Mouse (Mus musculus): ENCODE data around the gene Tarbp1. TPM values are rescaled to one million over a fixed set of nuclear protein-coding genes. Genes with fewer than 3 reads are reported as not detected.
A peak's percentile ranks its signal among the peaks of the same experiment; 100 is the strongest.

Gene Tarbp1
- polyA plus RNA-seq, 1 experiment, result 3.9 TPM

- no peak overlapping the region for H3K4me3 ChIP-seq (ENCODE audit: extremely low read depth, insufficient read depth, insufficient read length)
- H3K27ac ChIP-seq (ENCODE audit: insufficient read depth, low read length), result no peak overlapping the region
- no peaks in the 10 kb centered on the region for H3K4me1 ChIP-seq (ENCODE audit: control insufficient read depth, insufficient read depth, insufficient read length)
- no peak for DNase-seq (ENCODE audit: low read depth in 1 of 2, low spot score in 2 of 2)
- TF ChIP-seq CTCF (IDR thresholded peaks at IDR 0.05; ENCODE audit: extremely low read depth, insufficient read depth, insufficient read length, insufficient replicate concordance) (no peak), POLR2A (IDR thresholded peaks at IDR 0.05; ENCODE audit: low read depth, low read length) (no peak)
- no peaks in the 10 kb centered on the region for H3K36me3 ChIP-seq (ENCODE audit: control insufficient read depth, insufficient read depth, low read length)
- H3K27me3 ChIP-seq (ENCODE audit: control insufficient read depth, insufficient read depth, low read length), result no peaks in the 10 kb centered on the region
- 38% methylated on average over 2 of the region's 2 CpGs for WGBS
These were observed 27.9 kb upstream of the Tarbp1 start for GRCm38 (mm10) chr8:126502722-126503121.

DNA sequence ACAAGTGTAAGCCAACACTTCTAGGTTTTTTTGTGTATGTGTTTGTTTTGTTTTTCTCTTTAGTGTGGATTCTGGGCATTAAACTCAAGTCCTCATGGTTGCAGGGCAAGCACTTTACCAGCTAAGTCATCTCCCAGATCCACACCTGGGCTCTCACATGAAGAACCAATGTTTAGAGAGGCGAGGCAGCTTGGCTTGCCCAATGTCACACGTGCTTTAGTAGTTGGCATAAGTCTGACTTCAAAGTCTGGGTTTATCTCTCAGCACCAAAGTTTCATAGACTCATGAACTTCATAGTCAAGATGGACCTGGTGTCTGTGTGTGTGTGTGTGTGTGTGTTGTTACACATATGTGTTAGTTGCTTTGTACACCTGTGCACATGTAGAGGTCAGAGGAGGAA lies 24.5 kb upstream of the Tarbp1 start:
- WGBS, result 84% methylated on average over 2 of the region's 2 CpGs

GRCm38 (mm10) chr8:126498465-126498864 lies 23.6 kb upstream of the Tarbp1 start:
- WGBS, result 91% methylated on average over 6 of the region's 6 CpGs
- H3K4me1 ChIP-seq (ENCODE audit: control insufficient read depth, insufficient read depth, insufficient read length), result no peaks in the 10 kb centered on the region
- H3K27ac ChIP-seq (ENCODE audit: insufficient read depth, low read length), result no peak overlapping the region
- H3K36me3 ChIP-seq (ENCODE audit: control insufficient read depth, insufficient read depth, low read length), result no peaks in the 10 kb centered on the region
- DNase-seq (ENCODE audit: low read depth in 1 of 2, low spot score in 2 of 2), result no peak
- no peak for TF ChIP-seq CTCF (IDR thresholded peaks at IDR 0.05; ENCODE audit: extremely low read depth, insufficient read depth, insufficient read length, insufficient replicate concordance)
- no peak for TF ChIP-seq POLR2A (IDR thresholded peaks at IDR 0.05; ENCODE audit: low read depth, low read length)
- no peak overlapping the region for H3K4me3 ChIP-seq (ENCODE audit: extremely low read depth, insufficient read depth, insufficient read length)
- H3K27me3 ChIP-seq (ENCODE audit: control insufficient read depth, insufficient read depth, low read length), result no peaks in the 10 kb centered on the region

More for the DNA sequence above, 24.5 kb upstream of the Tarbp1 start:
- DNase-seq (ENCODE audit: low read depth in 1 of 2, low spot score in 2 of 2), result no peak
- Histone ChIP-seq H3K27me3 (ENCODE audit: control insufficient read depth, insufficient read depth, low read length) (no peaks in the 10 kb centered on the region), H3K4me1 (ENCODE audit: control insufficient read depth, insufficient read depth, insufficient read length) (no peaks in the 10 kb centered on the region), H3K36me3 (ENCODE audit: control insufficient read depth, insufficient read depth, low read length) (no peaks in the 10 kb centered on the region), H3K4me3 (ENCODE audit: extremely low read depth, insufficient read depth, insufficient read length) (no peak overlapping the region), H3K27ac (ENCODE audit: insufficient read depth, low read length) (no peak overlapping the region)
- no peak for TF ChIP-seq CTCF (IDR thresholded peaks at IDR 0.05; ENCODE audit: extremely low read depth, insufficient read depth, insufficient read length, insufficient replicate concordance)
- TF ChIP-seq POLR2A (IDR thresholded peaks at IDR 0.05; ENCODE audit: low read depth, low read length), result no peak

- no peaks in the 10 kb centered on the region for H3K4me1 ChIP-seq (ENCODE audit: control insufficient read depth, insufficient read depth, insufficient read length)
- H3K27ac ChIP-seq (ENCODE audit: insufficient read depth, low read length), result no peak overlapping the region; the same call in 1 of the 2 replicates
- DNase-seq (ENCODE audit: low read depth in 1 of 2, low spot score in 2 of 2), result peak; percentile 81 to 82
- TF ChIP-seq CTCF (IDR thresholded peaks at IDR 0.05; ENCODE audit: extremely low read depth, insufficient read depth, insufficient read length, insufficient replicate concordance) (peak; percentile 99), POLR2A (IDR thresholded peaks at IDR 0.05; ENCODE audit: low read depth, low read length) (no peak)
- H3K4me3 ChIP-seq (ENCODE audit: extremely low read depth, insufficient read depth, insufficient read length), result peak overlapping the region; percentile 37; the same call in 1 of the 2 replicates
- no peaks in the 10 kb centered on the region for H3K36me3 ChIP-seq (ENCODE audit: control insufficient read depth, insufficient read depth, low read length)
- 41% methylated on average over 27 of the region's 27 CpGs for WGBS
- H3K27me3 ChIP-seq (ENCODE audit: control insufficient read depth, insufficient read depth, low read length), result no peaks in the 10 kb centered on the region
These were observed 22.9 kb upstream of the Tarbp1 start for GRCm38 (mm10) chr8:126497541-126498428.

- Histone ChIP-seq H3K4me3 (ENCODE audit: extremely low read depth, insufficient read depth, insufficient read length) (no peak overlapping the region), H3K27me3 (ENCODE audit: control insufficient read depth, insufficient read depth, low read length) (no peaks in the 10 kb centered on the region), H3K36me3 (ENCODE audit: control insufficient read depth, insufficient read depth, low read length) (no peaks in the 10 kb centered on the region), H3K27ac (ENCODE audit: insufficient read depth, low read length) (no peak overlapping the region), H3K4me1 (ENCODE audit: control insufficient read depth, insufficient read depth, insufficient read length) (no peaks in the 10 kb centered on the region)
- DNase-seq (ENCODE audit: low read depth in 1 of 2, low spot score in 2 of 2), result no peak
- TF ChIP-seq POLR2A (IDR thresholded peaks at IDR 0.05; ENCODE audit: low read depth, low read length) (no peak), CTCF (IDR thresholded peaks at IDR 0.05; ENCODE audit: extremely low read depth, insufficient read depth, insufficient read length, insufficient replicate concordance) (no peak)
- WGBS, result 85% methylated on average over 5 of the region's 5 CpGs
These were observed 22.1 kb upstream of the Tarbp1 start for GRCm38 (mm10) chr8:126496915-126497314.

GRCm38 (mm10) chr8:126495461-126495860 lies 20.6 kb upstream of the Tarbp1 start:
- TF ChIP-seq POLR2A (IDR thresholded peaks at IDR 0.05; ENCODE audit: low read depth, low read length), result no peak
- no peak for TF ChIP-seq CTCF (IDR thresholded peaks at IDR 0.05; ENCODE audit: extremely low read depth, insufficient read depth, insufficient read length, insufficient replicate concordance)
- 88% methylated on average over 12 of the region's 12 CpGs for WGBS
- no peak overlapping the region for H3K4me3 ChIP-seq (ENCODE audit: extremely low read depth, insufficient read depth, insufficient read length)
- DNase-seq (ENCODE audit: low read depth in 1 of 2, low spot score in 2 of 2), result no peak
- H3K27ac ChIP-seq (ENCODE audit: insufficient read depth, low read length), result no peak overlapping the region
- no peaks in the 10 kb centered on the region for H3K36me3 ChIP-seq (ENCODE audit: control insufficient read depth, insufficient read depth, low read length)
- no peaks in the 10 kb centered on the region for H3K4me1 ChIP-seq (ENCODE audit: control insufficient read depth, insufficient read depth, insufficient read length)
- H3K27me3 ChIP-seq (ENCODE audit: control insufficient read depth, insufficient read depth, low read length), result no peaks in the 10 kb centered on the region
